Mouse (Mus musculus): ENCODE data around the gene Fap. TPM values are rescaled to one million over a fixed set of nuclear protein-coding genes. Genes with fewer than 3 reads are reported as not detected.

The Fap gene
- polyA plus RNA-seq (2015; fragmentation: Illumina TruSeq; extraction: RNeasy Lipid Tissue Mini Kit (QIAGEN cat#74804); ENCODE audit: insufficient read depth, low replicate concordance) = 2.1 TPM

DNA sequence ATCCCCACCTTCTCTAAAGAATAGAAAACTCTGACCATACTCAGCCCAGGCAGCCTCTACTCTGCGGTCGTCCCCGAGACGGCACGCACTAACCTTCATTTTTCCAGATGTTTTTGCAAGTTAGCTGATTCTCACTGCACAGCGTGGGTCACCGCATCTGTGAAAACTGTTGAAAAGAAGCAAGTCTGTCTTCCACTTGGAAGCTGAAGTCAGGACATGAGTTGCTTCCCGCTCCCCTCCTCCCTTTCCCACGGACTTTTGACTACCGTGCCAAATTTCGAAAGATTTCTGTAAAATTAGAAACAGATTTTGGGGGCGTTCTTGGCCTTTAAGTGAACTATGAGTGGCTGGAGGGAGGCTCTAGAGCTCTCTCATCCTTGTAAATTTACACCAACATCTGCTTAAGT is at the start of gene Fap:
TSS of gene Fap (minus strand) at position 323 of the 407 bp plus-strand sequence.

GRCm38 (mm10) chr2:62483550-62483949 is 90.3 kb downstream of the Fap start, which contains the start of gene Gcg:
Gene Gcg, minus strand, starts transcription at chr2:62483650.

Other genes starting within 250 kb of the Fap start
- gene Dpp4, start 161.8 kb downstream of the Fap start, polyA plus RNA-seq (2015; fragmentation: Illumina TruSeq; extraction: RNeasy Lipid Tissue Mini Kit (QIAGEN cat#74804); ENCODE audit: insufficient read depth, low replicate concordance) = 94.1 TPM
- not detected for gene Gcg, start 90.4 kb downstream of the Fap start, polyA plus RNA-seq (2015; fragmentation: Illumina TruSeq; extraction: RNeasy Lipid Tissue Mini Kit (QIAGEN cat#74804); ENCODE audit: insufficient read depth, low replicate concordance)
- 19.3 TPM for gene Ifih1, start 72.2 kb upstream of the Fap start, polyA plus RNA-seq (2015; fragmentation: Illumina TruSeq; extraction: RNeasy Lipid Tissue Mini Kit (QIAGEN cat#74804); ENCODE audit: insufficient read depth, low replicate concordance)
- 14.3 TPM for gene Gca, start 90.2 kb upstream of the Fap start, polyA plus RNA-seq (2015; fragmentation: Illumina TruSeq; extraction: RNeasy Lipid Tissue Mini Kit (QIAGEN cat#74804); ENCODE audit: insufficient read depth, low replicate concordance)

Data from spleen, adult 10 weeks (tissue).